Mouse (Mus musculus) neural tube, embryonic 13.5 days (tissue): Measurements from ENCODE around the gene Ino80b. TPM values are rescaled to one million over a fixed set of nuclear protein-coding genes. Genes with fewer than 3 reads are reported as not detected.
"Not testable (repeated sequence)": the region's sequence is repeated elsewhere in the genome, so short reads cannot be mapped to it uniquely, and the experiment has no call there.

Source experiments
- ATAC-seq: fragments of 200-750 bp; cut with Nextera tagmentation; 2 replicates; pipeline ENCODE4 v1.8.0; 2017; ENCODE audit warnings: low read depth, mild to moderate bottlenecking, moderate TSS enrichment, moderate library complexity
- H3K27ac ChIP-seq: fragments of 300-500 bp; sonication (generic); replicated peaks from 2 replicates; pipeline ENCODE4 v1.5.1; 2015; ENCODE audit warnings: moderate library complexity, mild to moderate bottlenecking, inconsistent platforms
- H3K27me3 ChIP-seq: fragments of 300-500 bp; sonication (generic); 2 replicates; pipeline ENCODE4 v1.6.1; 2015; ENCODE audit warnings: mild to moderate bottlenecking, inconsistent platforms
- H3K36me3 ChIP-seq: fragments of 300-500 bp; sonication (generic); 2 replicates; pipeline ENCODE4 v1.6.1; 2015; ENCODE audit warnings: mild to moderate bottlenecking, inconsistent platforms
- H3K4me1 ChIP-seq: fragments of 300-500 bp; sonication (generic); replicated peaks from 2 replicates; pipeline ENCODE4 v1.6.1; 2015; ENCODE audit warnings: inconsistent platforms
- H3K4me2 ChIP-seq: fragments of 300-500 bp; sonication (generic); 2 replicates; pipeline ENCODE4 v1.6.1; 2015; ENCODE audit warnings: inconsistent platforms, mild to moderate bottlenecking, moderate library complexity
- H3K4me3 ChIP-seq: fragments of 300-500 bp; sonication (generic); 2 replicates; pipeline ENCODE4 v1.5.1; 2015; ENCODE audit warnings: mild to moderate bottlenecking, inconsistent platforms
- H3K9ac ChIP-seq: fragments of 300-500 bp; sonication (generic); 2 replicates; pipeline ENCODE4 v1.6.1; 2015; ENCODE audit warnings: moderate library complexity, mild to moderate bottlenecking, inconsistent platforms
- H3K9me3 ChIP-seq: fragments of 300-500 bp; sonication (generic); 2 replicates; pipeline ENCODE4 v1.6.1; 2016; ENCODE audit warnings: inconsistent platforms
- WGBS: fragments of 180-500 bp; shearing (Covaris S2); methylation state at CpG from one replicate; pipeline ENCODE4 v1.1.7; 2015; 5-methylcytosine and 5-hydroxymethylcytosine counted together
- polyA plus RNA-seq: library from polyadenylated mRNA; unstranded; fragments of >200 nt; fragmentation: Nextera tagmentation; extraction: Ambion mirVana; gene quantifications from 2 replicates; pipeline ENCODE4 v1.2.1, GENCODE M21; 2015

Ino80b gene
- 11.4 and 13.0 TPM in 2 replicates for polyA plus RNA-seq

DNA sequence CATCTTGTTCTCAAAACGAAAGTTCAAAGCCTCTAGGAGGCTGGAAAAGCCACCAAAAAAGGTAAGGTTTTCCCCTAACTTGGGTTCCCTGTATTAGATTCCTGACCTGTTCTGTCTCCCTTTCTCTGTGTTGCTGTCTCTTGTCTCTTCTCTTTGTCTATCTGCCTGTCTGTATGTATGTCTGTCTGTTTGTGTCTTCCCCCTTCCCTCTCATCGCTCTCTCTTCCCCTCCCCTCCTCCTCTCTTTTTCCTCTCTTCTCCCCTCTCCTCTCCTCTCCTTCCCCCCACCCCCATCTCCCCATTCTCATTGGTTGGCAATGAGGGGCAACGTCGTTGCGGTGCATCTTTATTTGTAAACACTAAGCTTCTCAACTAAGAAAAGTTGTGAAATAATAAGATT lies at the start of gene Ino80b:
TSS of gene Ino80b (minus strand) at position 101 of the 400 bp plus-strand sequence.
- peak within 1 kb of the TSS; percentile 78 for H3K9ac ChIP-seq
- no peaks in the 10 kb centered on the region for H3K27me3 ChIP-seq
- H3K9me3 ChIP-seq, result no peaks in the 10 kb centered on the region
- peak within 1 kb of the TSS; percentile 92 for H3K4me2 ChIP-seq
- no peak for ATAC-seq
- H3K4me3 ChIP-seq, result peak within 1 kb of the TSS; percentile 74
- peak within 1 kb of the TSS; percentile 61 for H3K27ac ChIP-seq
- H3K4me1 ChIP-seq, result peaks cover 36% of the 10 kb centered on the region
- WGBS, result 29% methylated on average over 5 of the region's 5 CpGs
- H3K36me3 ChIP-seq, result no peaks in the 10 kb centered on the region

DNA sequence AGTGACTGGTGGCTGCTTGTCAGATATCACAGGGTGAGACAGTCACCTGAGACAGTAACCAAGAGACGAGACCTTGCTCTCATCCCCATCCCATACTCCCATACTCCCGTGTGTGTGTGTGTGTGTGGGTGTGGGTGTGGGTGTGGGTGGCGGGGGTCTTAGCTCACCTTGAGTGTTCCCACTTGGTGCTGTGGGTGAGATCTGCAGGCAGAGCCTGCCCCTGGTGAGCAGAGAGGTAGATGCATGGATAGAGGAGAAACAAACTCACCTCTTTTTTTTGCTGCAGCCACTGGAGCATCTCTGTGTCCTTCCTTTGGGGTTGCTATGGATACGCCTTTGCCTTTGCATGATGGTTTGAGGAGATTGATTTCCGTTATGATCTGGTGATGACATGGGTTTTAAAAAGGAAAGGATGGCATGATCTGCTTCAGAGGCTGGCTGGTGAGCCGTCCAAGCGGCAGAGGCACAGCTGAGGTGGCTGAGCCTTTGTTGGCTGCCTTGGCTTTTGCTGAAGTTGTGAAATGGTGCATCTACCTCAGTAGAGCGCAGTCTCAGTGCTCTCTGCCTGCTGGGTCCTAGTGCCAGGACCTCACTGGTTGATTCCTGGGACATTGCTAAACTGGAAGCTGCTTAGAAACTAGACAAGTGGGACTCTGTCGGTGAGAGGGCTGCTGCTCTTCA lies 47.1 kb upstream of the Ino80b start:
- WGBS, result 61% methylated on average over 9 of the region's 9 CpGs
- Histone ChIP-seq H3K9ac (peak overlapping the region; percentile 67), H3K36me3 (peaks cover 7% of the 10 kb centered on the region; the same call in 1 of the 2 replicates), H3K4me3 (peak overlapping the region; percentile 35), H3K4me2 (peak overlapping the region; percentile 51), H3K4me1 (peaks cover 62% of the 10 kb centered on the region), H3K9me3 (no peaks in the 10 kb centered on the region), H3K27me3 (no peaks in the 10 kb centered on the region), H3K27ac (peak overlapping the region; percentile 71)
- ATAC-seq, result peak; percentile 82; the same call in 1 of the 2 replicates

DNA sequence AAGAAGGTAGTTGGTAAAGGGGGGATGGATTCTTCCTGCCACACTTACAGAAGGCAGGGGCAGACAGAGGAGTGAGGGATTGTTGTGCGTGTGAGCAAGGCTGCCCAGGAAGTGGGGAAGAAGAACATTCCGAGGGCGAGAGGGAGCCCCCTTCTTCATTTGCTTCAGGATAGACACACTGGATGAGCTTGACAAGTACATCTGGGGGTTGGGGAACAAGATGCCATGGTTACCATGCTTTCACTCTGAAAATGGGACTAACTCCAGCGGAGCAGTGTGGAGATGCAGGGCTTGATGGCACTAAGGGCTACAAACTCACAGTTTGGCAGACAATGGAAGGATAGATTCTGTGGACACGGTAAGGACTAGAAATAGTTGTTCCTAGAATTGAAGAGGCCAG lies 45.8 kb upstream of the Ino80b start:
- Histone ChIP-seq H3K9me3 (no peaks in the 10 kb centered on the region), H3K27ac (no peak overlapping the region), H3K4me2 (peak overlapping the region; percentile 51), H3K9ac (peak overlapping the region; percentile 67), H3K27me3 (no peaks in the 10 kb centered on the region), H3K4me1 (peaks cover 73% of the 10 kb centered on the region), H3K4me3 (peak overlapping the region; percentile 35), H3K36me3 (peaks cover 4% of the 10 kb centered on the region; the same call in 1 of the 2 replicates)
- ATAC-seq, result no peak
- WGBS, result 80% methylated on average over 5 of the region's 5 CpGs

DNA sequence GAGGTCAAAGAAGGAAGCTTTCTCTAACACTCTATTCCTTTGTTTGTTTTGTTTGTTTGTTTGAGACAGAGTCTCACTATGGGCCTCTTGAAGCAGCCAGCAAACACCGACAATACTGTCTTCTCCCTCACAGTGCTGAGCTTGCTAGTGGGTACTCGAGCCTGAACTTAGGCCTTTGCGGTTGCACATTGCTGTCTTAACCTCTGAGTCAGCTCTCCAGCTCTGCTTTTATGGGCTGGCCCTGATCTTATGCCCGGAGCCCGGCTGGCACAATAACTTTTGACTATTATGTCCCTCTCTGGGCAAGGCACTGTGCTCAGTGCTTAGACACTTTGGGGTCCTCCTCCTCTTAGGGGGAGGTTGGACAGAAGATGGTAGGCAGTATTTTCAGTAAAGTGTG lies 44.6 kb upstream of the Ino80b start:
- no peak overlapping the region for H3K27ac ChIP-seq
- no peak for ATAC-seq
- WGBS, result 81% methylated on average over 5 of the region's 5 CpGs
- H3K9ac ChIP-seq, result no peak overlapping the region
- H3K27me3 ChIP-seq, result no peaks in the 10 kb centered on the region
- H3K36me3 ChIP-seq, result no peaks in the 10 kb centered on the region
- peaks cover 78% of the 10 kb centered on the region for H3K4me1 ChIP-seq
- H3K4me3 ChIP-seq, result no peak overlapping the region
- no peak overlapping the region for H3K4me2 ChIP-seq
- H3K9me3 ChIP-seq, result no peaks in the 10 kb centered on the region

DNA sequence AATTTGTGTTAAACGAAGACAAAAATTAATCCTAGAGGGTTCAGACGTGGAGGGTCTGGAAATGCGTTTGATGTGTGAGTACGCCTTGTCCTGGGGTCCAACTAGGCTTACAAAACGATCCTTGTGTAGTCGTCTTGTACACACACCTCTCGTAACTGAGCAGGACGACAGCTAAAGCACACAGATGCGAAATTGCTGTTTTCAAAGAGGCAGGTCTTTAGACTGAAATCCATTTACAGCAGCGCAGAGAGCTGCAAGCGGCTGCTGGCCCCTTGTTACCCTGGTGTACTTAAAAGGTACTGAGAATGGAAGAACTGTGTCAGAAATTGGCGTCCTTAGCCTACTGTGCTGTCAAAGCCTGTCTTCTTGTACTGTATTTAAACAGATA lies 41.0 kb upstream of the Ino80b start:
- peak overlapping the region; percentile 90 for H3K9ac ChIP-seq
- under 1% methylated on average over 12 of the region's 12 CpGs for WGBS
- peaks cover 72% of the 10 kb centered on the region for H3K4me1 ChIP-seq
- H3K4me2 ChIP-seq, result peak overlapping the region; percentile 88
- no peaks in the 10 kb centered on the region for H3K9me3 ChIP-seq
- ATAC-seq, result peak; percentile 7; the same call in 1 of the 2 replicates
- H3K27me3 ChIP-seq, result peaks cover 24% of the 10 kb centered on the region
- peak overlapping the region; percentile 93 for H3K27ac ChIP-seq
- peak overlapping the region; percentile 85 for H3K4me3 ChIP-seq
- no peaks in the 10 kb centered on the region for H3K36me3 ChIP-seq

DNA sequence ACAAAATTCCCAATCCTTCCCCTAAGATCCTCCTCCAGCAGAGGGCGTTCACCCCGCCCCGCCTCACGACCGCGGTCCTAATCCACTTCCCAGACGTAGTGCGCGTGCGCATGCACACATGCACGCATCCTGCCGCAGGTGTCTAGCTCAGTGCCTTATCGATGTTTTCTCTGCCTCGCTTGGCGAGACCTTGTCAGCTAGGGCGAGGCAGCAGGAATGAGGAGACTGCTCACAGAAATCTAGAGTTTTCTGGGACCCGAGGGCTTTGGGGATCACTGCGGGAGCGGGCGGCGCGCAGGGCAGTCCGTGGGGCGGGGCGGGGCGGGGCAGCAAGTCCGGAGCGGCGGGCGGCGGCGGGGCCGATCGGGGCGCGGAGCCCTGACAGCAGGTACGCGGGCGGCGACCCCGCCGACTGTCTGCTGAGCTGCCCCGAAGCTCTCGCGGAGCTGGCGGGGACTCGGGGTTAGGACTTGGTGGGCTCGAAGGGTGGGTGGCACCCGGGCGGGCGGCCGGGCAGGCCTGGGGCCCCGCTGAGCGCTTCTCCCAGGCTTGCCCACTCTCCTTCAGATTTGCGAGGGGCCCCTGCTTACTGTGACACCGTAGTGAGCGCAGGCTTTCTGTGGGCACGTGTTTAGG lies 40.5 kb upstream of the Ino80b start, which contains the start of gene Dctn1:
TSS of gene Dctn1 (plus strand) at position 314 of the 636 bp plus-strand sequence.
- Histone ChIP-seq H3K4me1 (peaks cover 67% of the 10 kb centered on the region), H3K4me3 (peak within 1 kb of the TSS; percentile 85), H3K36me3 (no peaks in the 10 kb centered on the region), H3K9me3 (no peaks in the 10 kb centered on the region), H3K27me3 (peaks cover 29% of the 10 kb centered on the region), H3K4me2 (peak within 1 kb of the TSS; percentile 88), H3K27ac (peak within 1 kb of the TSS; percentile 93), H3K9ac (peak within 1 kb of the TSS; percentile 90)
- WGBS, result under 1% methylated on average over 53 of the region's 58 CpGs
- peak; percentile 84 for ATAC-seq

DNA sequence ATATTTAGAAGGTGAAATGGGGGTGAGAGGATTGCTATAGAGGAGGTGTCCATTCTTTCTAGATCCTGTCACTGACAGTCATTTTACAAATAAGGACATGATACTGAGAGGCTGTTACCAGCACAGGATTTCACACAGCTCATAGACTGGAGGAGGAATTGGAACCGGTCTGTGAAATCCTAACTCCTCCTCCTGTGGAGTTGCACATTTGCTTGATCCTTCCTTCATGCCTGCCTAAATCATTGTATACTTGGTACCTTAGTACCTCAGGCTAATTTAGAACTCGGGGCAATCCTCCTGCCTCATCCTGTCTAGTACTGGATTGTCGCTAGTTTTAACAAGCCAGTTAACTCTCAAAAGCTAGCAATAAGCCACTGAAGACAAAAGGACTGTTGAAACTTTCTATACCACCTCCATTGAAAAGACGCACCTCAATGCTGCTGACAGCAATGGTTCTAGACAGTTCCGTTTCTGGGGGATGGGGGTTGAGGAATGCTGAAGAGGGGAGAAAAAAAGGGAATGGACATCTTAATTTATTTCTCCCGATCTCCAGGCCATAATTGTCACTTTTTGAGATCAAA lies 39.9 kb upstream of the Ino80b start:
- peak overlapping the region; percentile 93 for H3K27ac ChIP-seq
- H3K36me3 ChIP-seq, result no peaks in the 10 kb centered on the region
- peak overlapping the region; percentile 88 for H3K4me2 ChIP-seq
- WGBS, result 4% methylated on average over 6 of the region's 6 CpGs
- peaks cover 35% of the 10 kb centered on the region for H3K27me3 ChIP-seq
- peaks cover 61% of the 10 kb centered on the region for H3K4me1 ChIP-seq
- ATAC-seq, result peak; percentile 41
- H3K9me3 ChIP-seq, result no peaks in the 10 kb centered on the region
- H3K4me3 ChIP-seq, result peak overlapping the region; percentile 85
- peak overlapping the region; percentile 90 for H3K9ac ChIP-seq

DNA sequence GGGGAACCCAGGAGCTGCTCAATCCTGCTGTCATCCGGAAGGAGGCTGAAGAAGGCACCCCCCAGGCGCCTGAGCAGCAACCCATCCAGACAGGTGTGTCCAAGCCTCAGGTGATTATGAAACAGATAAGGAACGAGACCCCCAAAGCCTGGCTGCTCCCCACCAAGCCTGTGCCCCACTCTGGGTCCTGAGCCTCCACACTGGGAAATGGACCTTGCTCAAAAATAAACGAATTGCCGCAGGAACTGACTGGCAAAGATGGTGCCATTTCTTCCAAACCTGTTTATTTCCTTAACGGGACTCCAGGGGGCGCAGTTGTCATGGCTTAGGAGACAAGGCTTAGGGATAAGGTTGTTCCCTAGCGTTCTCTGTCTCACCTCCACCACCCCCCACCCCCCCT lies 37.5 kb upstream of the Ino80b start:
- WGBS, result 1% methylated on average over 8 of the region's 8 CpGs
- Histone ChIP-seq H3K27ac (no peak overlapping the region), H3K4me1 (peaks cover 39% of the 10 kb centered on the region), H3K27me3 (peaks cover 38% of the 10 kb centered on the region), H3K9me3 (no peaks in the 10 kb centered on the region), H3K9ac (peak overlapping the region; percentile 17; the same call in 1 of the 2 replicates), H3K4me2 (peak overlapping the region; percentile 43), H3K4me3 (peak overlapping the region; percentile 22), H3K36me3 (no peaks in the 10 kb centered on the region)
- ATAC-seq, result no peak

DNA sequence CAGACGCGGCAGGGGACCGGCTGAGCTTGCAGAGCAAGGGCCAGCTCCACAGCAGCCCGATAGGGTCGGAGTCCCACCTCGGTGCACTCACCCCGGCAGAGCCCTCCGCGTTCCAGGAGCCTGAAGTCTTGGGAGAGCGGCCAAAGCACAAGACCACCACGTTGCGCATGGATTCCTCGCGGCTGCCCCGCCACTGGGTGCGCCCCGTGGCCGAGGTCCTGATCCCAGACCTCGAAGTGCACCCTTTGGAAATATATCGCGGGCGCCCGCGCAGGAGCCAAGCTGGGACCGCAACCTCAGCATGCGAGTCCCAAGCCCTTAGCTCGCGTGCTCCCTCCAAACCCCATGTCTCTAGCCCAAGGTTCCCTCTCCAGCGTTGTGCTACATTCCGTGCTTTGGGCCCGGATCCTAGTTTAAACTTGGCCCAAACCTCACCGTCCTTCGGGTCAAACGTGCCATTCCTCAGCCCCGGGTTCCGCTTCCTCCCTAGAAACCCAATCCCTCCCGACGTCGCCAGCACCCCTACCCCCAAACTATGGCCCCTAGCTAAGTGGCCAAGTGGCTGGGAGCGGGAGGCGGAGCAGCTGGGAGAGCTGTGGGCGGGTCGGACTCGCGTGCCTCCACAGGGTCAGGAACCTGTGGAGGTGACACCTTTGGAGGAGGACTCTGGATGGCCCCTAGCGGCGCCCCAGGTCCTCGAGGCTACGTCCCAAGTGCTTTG lies 36.9 kb upstream of the Ino80b start:
- H3K27me3 ChIP-seq, result peaks cover 38% of the 10 kb centered on the region
- no peaks in the 10 kb centered on the region for H3K9me3 ChIP-seq
- H3K4me1 ChIP-seq, result peaks cover 33% of the 10 kb centered on the region
- H3K36me3 ChIP-seq, result no peaks in the 10 kb centered on the region
- ATAC-seq, result no peak
- H3K9ac ChIP-seq, result peak overlapping the region; percentile 17; the same call in 1 of the 2 replicates
- no peak overlapping the region for H3K27ac ChIP-seq
- H3K4me3 ChIP-seq, result peak overlapping the region; percentile 22
- under 1% methylated on average over 49 of the region's 49 CpGs for WGBS
- peak overlapping the region; percentile 43 for H3K4me2 ChIP-seq

DNA sequence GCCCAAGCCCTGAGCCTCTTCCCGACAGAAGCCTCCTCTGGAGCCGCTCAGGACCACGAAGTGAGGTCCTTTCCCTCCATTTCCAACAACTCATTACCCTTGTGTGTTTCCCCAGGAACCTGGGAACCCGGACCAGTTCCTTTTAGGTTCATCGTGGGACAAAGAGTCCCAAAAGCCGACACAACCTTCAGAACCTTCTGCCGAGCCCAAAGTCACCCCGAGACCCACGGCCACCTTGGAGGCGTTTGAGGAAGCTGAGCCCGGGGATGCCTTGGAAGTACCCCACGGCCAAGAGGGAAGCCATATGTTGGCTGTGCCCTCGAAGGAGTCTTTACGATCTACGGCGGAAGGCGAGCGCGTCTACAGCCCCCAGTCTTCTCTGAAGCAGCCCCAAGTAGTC lies 36.2 kb upstream of the Ino80b start:
- peaks cover 38% of the 10 kb centered on the region for H3K27me3 ChIP-seq
- peak overlapping the region; percentile 22 for H3K4me3 ChIP-seq
- no peak overlapping the region for H3K27ac ChIP-seq
- no peaks in the 10 kb centered on the region for H3K9me3 ChIP-seq
- 8% methylated on average over 19 of the region's 19 CpGs for WGBS
- H3K4me2 ChIP-seq, result peak overlapping the region; percentile 43
- H3K9ac ChIP-seq, result peak overlapping the region; percentile 17; the same call in 1 of the 2 replicates
- ATAC-seq, result no peak
- H3K36me3 ChIP-seq, result no peaks in the 10 kb centered on the region
- peaks cover 31% of the 10 kb centered on the region for H3K4me1 ChIP-seq

DNA sequence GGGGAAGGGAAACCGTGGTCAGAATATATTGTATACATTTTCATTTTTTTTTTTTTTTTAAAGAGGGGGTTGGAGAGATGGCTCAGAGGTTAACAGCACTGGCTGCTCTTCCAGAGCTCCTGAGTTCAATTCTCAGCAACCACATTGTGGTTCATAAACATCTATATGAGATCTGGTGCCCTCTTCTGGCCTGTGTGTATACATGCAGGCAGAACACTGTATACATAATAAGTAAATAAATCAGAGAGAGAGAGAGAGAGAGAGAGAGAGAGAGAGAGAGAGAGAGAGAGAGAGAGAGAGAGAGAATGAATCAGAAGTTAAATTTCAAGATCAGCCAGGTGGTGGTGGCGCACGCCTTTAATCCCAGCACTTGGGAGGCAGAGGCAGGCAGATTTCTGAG lies 34.2 kb upstream of the Ino80b start:
- not testable (repeated sequence) for ATAC-seq, H3K36me3 ChIP-seq, H3K4me2 ChIP-seq, H3K9ac ChIP-seq, H3K4me3 ChIP-seq, H3K27ac ChIP-seq, H3K9me3 ChIP-seq
- whole genome bisulfite sequencing, result 31% methylated on average over 3 of the region's 3 CpGs
- peaks cover 37% of the 10 kb centered on the region for H3K4me1 ChIP-seq
- H3K27me3 ChIP-seq, result peaks cover 38% of the 10 kb centered on the region
